Mouse (Mus musculus) liver, embryonic 16.5 days (tissue): Measurements from ENCODE around the gene Alk. TPM values are rescaled to one million over a fixed set of nuclear protein-coding genes. Genes with fewer than 3 reads are reported as not detected.

Experiments used
- ATAC-seq: fragments of 200-750 bp; cut with Nextera tagmentation; 2 replicates; pipeline ENCODE4 v1.8.0; 2017; ENCODE audit warnings: low read depth, mild to moderate bottlenecking, moderate number of reproducible peaks, moderate library complexity
- H3K27ac ChIP-seq: fragments of 300-500 bp; sonication (generic); 2 replicates; pipeline ENCODE4 v1.5.1; 2014; ENCODE audit warnings: mild to moderate bottlenecking, low read length
- H3K27me3 ChIP-seq: fragments of 300-500 bp; sonication (generic); 2 replicates; pipeline ENCODE4 v1.6.1; 2014; ENCODE audit warnings: low read depth, low read length, mixed read lengths; ENCODE audit not compliant: control insufficient read depth, insufficient read depth
- H3K36me3 ChIP-seq: fragments of 300-500 bp; sonication (generic); 2 replicates; pipeline ENCODE4 v1.6.1; 2014; ENCODE audit warnings: mild to moderate bottlenecking; ENCODE audit not compliant: control insufficient read depth, insufficient read depth
- H3K4me1 ChIP-seq: fragments of 300-500 bp; sonication (generic); 2 replicates; pipeline ENCODE4 v1.6.1; 2014; ENCODE audit warnings: low read depth, low read length, mixed read lengths; ENCODE audit not compliant: control insufficient read depth
- H3K4me2 ChIP-seq: fragments of 300-500 bp; sonication (generic); 2 replicates; pipeline ENCODE4 v1.6.1; 2014; ENCODE audit warnings: low read depth, low read length, mixed read lengths
- H3K4me3 ChIP-seq: fragments of 300-500 bp; sonication (generic); 2 replicates; pipeline ENCODE4 v1.5.1; 2014; ENCODE audit warnings: low read depth, mild to moderate bottlenecking, low read length
- H3K9ac ChIP-seq: fragments of 300-500 bp; sonication (generic); 2 replicates; pipeline ENCODE4 v1.6.1; 2014; ENCODE audit warnings: low read depth, low read length
- H3K9me3 ChIP-seq: fragments of 300-500 bp; sonication (generic); replicated peaks from 2 replicates; pipeline ENCODE4 v1.6.1; 2016; ENCODE audit warnings: low read length; ENCODE audit not compliant: control insufficient read depth
- WGBS: fragments of 180-500 bp; shearing (Covaris S2); extraction: QIAGEN DNeasy Blood & Tissue Kit; methylation state at CpG from one replicate; pipeline ENCODE4 v1.1.7; 2014; ENCODE audit not compliant: insufficient replicate concordance; 5-methylcytosine and 5-hydroxymethylcytosine counted together
- polyA plus RNA-seq: library from polyadenylated mRNA; unstranded; fragments of >200 nt; fragmentation: Nextera tagmentation; extraction: Ambion mirVana; gene quantifications from 2 replicates; pipeline ENCODE4 v1.2.1, GENCODE M21; 2015

Alk gene
- polyA plus RNA-seq, 1 experiment from 2014 or later: 0.07 TPM

DNA sequence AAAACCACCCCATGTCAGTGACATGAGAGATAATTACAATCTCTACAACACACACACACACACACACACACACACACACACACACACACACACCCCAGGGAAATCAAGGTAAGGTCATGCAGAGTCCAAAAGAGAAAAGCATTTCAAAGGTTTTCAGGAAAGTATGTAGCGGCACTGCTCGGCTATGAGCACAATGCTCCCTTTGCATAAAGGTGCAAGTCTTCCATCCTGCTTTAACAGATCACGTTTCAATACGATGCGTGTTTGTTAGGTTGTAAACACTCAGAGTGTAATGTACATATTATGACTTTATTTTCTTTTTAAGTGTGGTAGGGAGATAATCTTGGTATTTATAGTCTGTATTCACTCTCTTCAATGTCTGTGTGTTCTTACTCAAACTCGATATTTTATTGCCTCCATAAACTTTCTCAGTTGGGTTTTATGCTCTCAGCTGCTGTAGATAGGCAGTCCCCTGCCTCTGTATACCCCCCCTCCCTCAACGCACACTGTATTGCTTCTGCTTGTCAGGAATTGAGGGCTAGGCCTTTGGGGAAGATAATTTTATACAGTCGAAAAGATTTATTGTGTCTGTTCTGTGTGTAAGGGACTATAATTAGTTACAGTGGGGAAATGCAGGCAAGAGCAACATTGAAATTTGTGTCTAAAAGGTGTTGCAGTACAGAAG, 780.7 kb downstream of the Alk start:
- no peaks in the 10 kb centered on the region for H3K9me3 ChIP-seq
- H3K27ac ChIP-seq: no peak overlapping the region
- H3K9ac ChIP-seq: no peak overlapping the region
- H3K36me3 ChIP-seq: no peaks in the 10 kb centered on the region
- ATAC-seq: no peak
- WGBS: 68% methylated on average over 8 of the region's 8 CpGs
- no peak overlapping the region for H3K4me3 ChIP-seq
- no peaks in the 10 kb centered on the region for H3K4me1 ChIP-seq
- H3K4me2 ChIP-seq: no peak overlapping the region
- no peaks in the 10 kb centered on the region for H3K27me3 ChIP-seq

Other genes starting within 250 kb of the Alk start
- 88.3 and 92.7 TPM in 2 replicates for gene Ypel5, start 231.8 kb upstream of the Alk start, polyA plus RNA-seq